Mouse (Mus musculus): ENCODE data around the gene Stk39.

DNA sequence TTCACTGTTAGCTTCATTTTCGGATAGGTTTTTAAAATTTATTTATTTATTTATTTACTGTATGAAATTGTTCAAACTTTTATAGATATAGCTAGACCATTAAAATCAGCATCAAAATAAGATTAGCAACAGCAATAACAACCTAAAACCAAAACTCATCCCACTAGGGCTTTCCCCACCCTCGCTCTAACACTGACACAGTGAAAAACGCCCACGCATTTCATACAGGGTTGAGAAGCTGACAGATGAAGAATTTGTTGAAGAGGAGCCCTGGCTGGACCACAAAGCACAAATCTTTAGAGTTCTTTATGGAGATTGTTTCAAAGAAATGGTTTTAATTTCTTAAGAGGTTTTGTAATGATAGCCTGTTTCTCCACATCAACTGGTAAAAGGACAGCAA, 310.1 kb downstream of the Stk39 start:
- TF ChIP-seq CTCF (IDR thresholded peaks at IDR 0.05) (no peak), EP300 (IDR thresholded peaks at IDR 0.05) (no peak)

Measured in lung, postnatal 0 days (tissue).